ENCODE assay signal across 15 mouse cellular contexts in the genomic region with DNA sequence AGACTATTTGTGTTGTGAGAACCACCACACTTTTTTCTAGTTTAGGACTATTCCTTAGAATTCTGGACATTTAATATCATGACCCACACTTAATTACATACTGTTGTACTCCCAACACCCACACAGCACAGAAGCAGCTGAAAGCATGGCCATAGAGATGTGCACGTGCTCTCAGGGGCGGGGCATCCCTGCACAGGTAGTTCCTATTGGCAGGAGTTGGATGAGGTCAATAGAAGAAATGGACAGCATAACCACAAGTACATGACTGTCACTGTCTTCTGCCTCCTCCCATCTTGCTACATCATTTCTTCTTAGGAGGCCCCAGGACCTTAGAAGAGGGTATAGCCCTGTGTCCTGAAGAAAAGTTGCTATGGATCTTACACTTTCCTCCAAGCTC.
"Had no signal": no experiment of that assay in that cellular context is flagged by ENCODE, and none has a peak within 500 bp of the region (broad histone marks: within the 10 kb centered on the region; RNA-seq: fewer than 3 reads in every experiment).

No protein-coding gene starts in this region.

- H3K36me3 ChIP-seq: kidney, embryonic 15.5 days; stomach, embryonic 15.5 days had no signal

- H3K9ac ChIP-seq: kidney, embryonic 15.5 days; limb, embryonic 13.5 days; liver, embryonic 14.5 days; neural tube, embryonic 13.5 days; stomach, embryonic 15.5 days had no signal

- H3K4me1 ChIP-seq: stomach, embryonic 15.5 days had no signal

- H3K4me3 ChIP-seq: kidney, embryonic 15.5 days; limb, embryonic 13.5 days; midbrain, embryonic 10.5 days; neural tube, embryonic 13.5 days; stomach, embryonic 15.5 days had no signal

- H3K27me3 ChIP-seq: kidney, embryonic 15.5 days; limb, embryonic 13.5 days; neural tube, embryonic 13.5 days; stomach, embryonic 15.5 days had no signal

- H3K27ac ChIP-seq: kidney, embryonic 15.5 days; limb, embryonic 13.5 days; liver, embryonic 14.5 days; midbrain, embryonic 10.5 days; neural tube, embryonic 13.5 days; stomach, embryonic 15.5 days had no signal

- DNase-seq: kidney, postnatal 14 days; left cerebral cortex, postnatal 4 days; lung, adult 18-20 months; midbrain, embryonic 14.5 days; retina, postnatal 1 day; right cerebral cortex, postnatal 4 days; spleen, adult 18-20 months; thymus, adult 2 months; thymus, postnatal 25 days had no signal

- H3K4me2 ChIP-seq: kidney, embryonic 15.5 days; limb, embryonic 13.5 days; neural tube, embryonic 13.5 days; stomach, embryonic 15.5 days had no signal

- H3K9me3 ChIP-seq: kidney, embryonic 15.5 days; limb, embryonic 13.5 days; midbrain, embryonic 10.5 days; neural tube, embryonic 13.5 days; stomach, embryonic 15.5 days had no signal
